Mouse (Mus musculus): ENCODE measurements at regions not wholly inside any gene's neighbourhood (a gene's known extent, or its start where the extent isn't known, plus 50 kb on each side); places are given as distances from the start of the nearest gene placed in this dataset.
A peak's percentile ranks its signal among the peaks of the same experiment; 100 is the strongest.

DNA sequence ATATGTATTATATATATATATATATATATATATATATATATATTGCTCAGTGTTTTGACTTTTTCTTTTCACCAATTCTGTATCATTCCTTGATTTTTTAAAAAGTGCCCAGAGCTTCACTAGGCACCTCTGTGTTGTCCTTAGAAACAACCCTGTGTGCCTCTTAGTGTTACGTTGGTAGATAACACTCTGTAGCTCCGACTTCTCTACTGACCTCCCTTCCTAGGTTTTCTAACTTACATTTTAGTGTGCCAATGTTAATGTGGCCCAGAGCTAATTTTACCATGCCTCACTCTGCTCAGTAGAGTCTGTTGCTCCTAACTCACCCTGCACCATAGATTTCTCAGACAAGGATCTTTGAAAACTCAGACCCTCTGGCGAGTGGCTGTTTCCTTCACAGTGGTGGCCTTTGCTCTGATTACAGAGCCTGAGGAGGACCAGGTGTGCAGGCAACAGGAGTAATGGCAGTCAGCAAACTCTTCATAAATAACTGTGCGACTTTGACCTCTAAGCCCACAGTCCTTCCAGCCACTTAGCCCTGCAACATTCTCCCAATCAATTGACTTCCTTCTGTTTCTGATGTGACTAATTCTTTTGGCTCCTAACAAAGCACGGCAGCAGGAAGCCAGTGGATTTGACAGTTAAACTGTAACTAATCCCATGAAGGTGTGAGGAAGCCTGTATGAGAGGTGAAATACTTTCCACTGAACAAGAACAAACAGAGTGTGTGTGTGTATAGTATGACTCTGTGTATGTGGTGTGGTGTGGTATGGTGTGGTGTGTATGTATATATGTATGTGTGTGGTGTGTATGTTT is 53.6 kb upstream of the Actr3 start:
- peak; percentile 81 for DNase-seq (ENCODE audit: low spot score)

DNA sequence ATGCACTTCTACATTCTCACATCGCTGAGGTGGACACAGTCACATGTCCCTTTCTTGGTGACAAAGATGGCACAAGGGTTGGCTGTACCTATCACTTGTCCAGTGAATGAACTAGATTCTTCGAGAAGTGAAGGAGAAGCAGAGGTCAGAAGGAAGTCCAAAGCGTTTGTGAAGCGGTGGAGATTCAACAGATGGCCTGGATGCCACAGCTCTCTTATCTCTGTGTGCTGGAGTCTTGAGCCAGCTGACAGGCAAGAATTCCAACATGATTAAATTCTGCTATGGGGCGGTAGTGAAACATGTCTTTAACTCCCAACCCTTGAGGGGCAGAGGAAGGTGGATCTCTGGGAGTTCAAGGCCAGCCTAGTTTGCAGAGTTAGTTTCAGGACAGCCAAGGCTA is 55.5 kb upstream of the Actr3 start:
- DNase-seq (ENCODE audit: low spot score), result no peak

DNA sequence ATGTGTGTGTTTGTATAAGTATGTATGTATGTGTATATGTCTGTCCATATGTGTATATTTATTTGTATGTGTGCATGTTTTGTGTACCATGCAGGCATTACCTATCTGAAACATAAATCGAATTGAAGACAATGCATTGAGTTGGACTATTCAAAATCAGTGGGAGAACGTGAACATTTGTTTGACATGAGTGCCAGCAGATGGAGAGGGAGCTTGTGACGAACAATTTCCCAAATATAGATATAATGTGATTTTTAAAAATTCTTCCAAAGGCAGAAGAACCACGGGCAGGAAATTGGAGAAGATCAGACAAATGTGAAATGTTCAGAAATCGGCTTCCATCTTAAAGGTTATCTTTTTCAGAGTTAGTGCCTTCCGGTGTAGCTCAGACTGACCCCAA is 59.1 kb upstream of the Actr3 start:
- DNase-seq (ENCODE audit: low spot score), result no peak

GRCm38 (mm10) chr1:125495320-125496083 is 60.0 kb upstream of the Actr3 start:
- DNase-seq (ENCODE audit: low spot score), result no peak

DNA sequence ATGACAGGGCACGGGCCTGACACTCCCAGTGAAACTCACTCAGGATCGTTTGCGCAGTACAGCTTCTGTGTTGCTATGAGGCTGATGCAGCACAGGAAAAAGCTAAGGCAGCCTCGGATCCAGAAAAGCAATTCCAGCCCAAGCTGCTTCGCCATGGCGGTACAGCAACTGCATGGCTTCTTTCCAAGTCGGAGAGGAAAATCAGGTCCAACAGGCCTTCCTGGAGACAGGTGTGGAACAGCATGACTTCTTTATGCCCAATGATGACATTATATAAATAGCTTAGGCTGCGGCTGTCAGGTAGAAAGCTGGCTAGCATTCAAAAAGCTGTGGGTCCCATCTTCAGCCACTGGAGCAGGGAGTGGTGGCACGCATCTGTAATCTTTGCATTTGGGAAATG is 61.5 kb upstream of the Actr3 start:
- no peak for DNase-seq (ENCODE audit: low spot score)

DNA sequence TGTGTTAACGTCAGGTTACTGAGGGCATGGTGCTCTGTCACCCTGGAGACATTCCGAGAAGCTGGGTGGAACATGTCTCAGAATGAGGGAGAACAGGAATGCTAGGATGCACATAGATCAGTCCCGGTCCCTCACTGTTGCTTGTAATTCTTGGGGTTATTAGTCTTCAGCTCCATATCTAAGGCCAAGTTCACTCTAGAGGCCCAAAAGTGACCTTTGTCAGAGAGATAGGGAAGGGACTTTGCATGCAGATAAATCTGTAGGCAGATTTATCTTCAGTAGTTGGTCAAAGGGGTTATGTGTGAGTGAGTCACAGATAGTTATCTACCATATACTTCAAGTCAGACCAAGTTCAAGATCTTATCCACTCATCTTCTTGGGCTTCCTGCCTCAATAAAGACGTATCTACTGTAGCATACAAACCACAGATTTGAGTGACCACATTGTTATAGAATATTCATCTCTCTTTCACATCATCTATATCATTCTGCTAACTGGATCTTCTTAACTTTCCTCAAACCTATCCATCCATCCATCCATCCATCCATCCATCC is 58.4 kb upstream of the Slc35f5 start:
- no peak for DNase-seq (ENCODE audit: low spot score)

GRCm38 (mm10) chr1:125503878-125504277 is 56.5 kb upstream of the Slc35f5 start:
- DNase-seq (ENCODE audit: low spot score), result no peak

- DNase-seq (ENCODE audit: low spot score), result no peak
Measured at GRCm38 (mm10) chr1:125507786-125508514, 52.4 kb upstream of the Slc35f5 start.

DNA sequence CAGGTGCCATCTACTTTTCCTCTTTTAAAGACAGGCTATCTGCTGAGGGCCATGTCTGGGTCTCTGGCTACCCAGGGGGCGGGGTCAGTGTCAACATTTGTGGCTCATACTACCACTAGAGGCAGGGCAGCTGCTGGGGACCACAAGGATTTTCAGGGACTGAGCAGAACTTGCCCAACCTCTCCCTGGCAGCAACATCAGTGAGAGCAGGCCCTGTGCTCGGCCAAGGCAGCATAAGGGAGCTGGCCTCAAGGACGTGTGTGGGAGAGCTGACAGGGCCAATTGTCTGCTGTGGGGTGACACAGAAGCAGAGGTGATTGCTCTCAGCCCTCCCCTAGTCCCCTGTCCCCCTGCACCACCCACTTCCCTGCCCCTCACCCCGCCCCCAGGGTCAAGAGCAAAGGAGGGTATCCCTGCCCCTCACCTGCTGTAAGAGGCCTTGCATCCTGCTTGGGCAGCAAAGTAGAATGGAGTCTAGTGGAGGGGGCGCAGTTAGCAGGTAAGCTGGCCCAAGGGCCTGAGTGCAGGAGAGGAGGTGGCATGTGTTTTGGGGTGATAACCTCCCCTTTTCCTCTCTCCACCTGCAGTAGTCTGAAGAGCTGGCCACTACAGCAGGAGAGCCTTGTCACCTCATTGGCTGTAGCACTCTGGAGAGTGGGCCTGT is 51.7 kb upstream of the Slc35f5 start:
- no peak for DNase-seq (ENCODE audit: low spot score)

Measured in yolk sac, embryonic 10.5 days (tissue).